Mouse (Mus musculus) mesoderm, embryonic 11.5 days (tissue): ENCODE data around the gene Nr6a1.

Experiments
- DNase-seq: peaks from one replicate; pipeline ENCODE4 v3.0.0-alpha.2; 2012; ENCODE audit warnings: low read depth, low spot score

The Nr6a1 gene

GRCm38 (mm10) chr2:38678947-38679346 is 248.5 kb downstream of the Nr6a1 start:
- no peak for DNase-seq

- no peak for DNase-seq
These were observed 252.0 kb downstream of the Nr6a1 start for GRCm38 (mm10) chr2:38675366-38675969.
